Mouse (Mus musculus) limb, embryonic 10.5 days (tissue): ENCODE data around the gene Sgk1. TPM values are rescaled to one million over a fixed set of nuclear protein-coding genes. Genes with fewer than 3 reads are reported as not detected.

Source experiments
- DNase-seq: peaks from one replicate; pipeline ENCODE4 v3.0.0-alpha.2; 2017; ENCODE audit warnings: low spot score
- H3K27ac ChIP-seq: fragments of 300-500 bp; sonication (generic); 2 replicates; pipeline ENCODE4 v1.5.1; 2016; ENCODE audit warnings: mild to moderate bottlenecking
- H3K27me3 ChIP-seq: fragments of 300-500 bp; sonication (generic); 2 replicates; pipeline ENCODE4 v1.6.1; 2016; ENCODE audit warnings: low read depth, mild to moderate bottlenecking; ENCODE audit not compliant: poor library complexity, severe bottlenecking
- H3K36me3 ChIP-seq: fragments of 300-500 bp; sonication (generic); 2 replicates; pipeline ENCODE4 v1.6.1; 2016; ENCODE audit warnings: mild to moderate bottlenecking, moderate library complexity
- H3K4me1 ChIP-seq: fragments of 300-500 bp; sonication (generic); 2 replicates; pipeline ENCODE4 v1.6.1; 2016
- H3K4me3 ChIP-seq: fragments of 300-500 bp; sonication (generic); 2 replicates; pipeline ENCODE4 v1.5.1; 2016; ENCODE audit warnings: mild to moderate bottlenecking, moderate library complexity
- H3K9me3 ChIP-seq: fragments of 300-500 bp; sonication (generic); replicated peaks from 2 replicates; pipeline ENCODE4 v1.6.1; 2016; ENCODE audit warnings: mild to moderate bottlenecking
- WGBS: fragments of 180-500 bp; shearing (Covaris S2); methylation state at CpG from one replicate; pipeline ENCODE4 v1.1.7; 2016; 5-methylcytosine and 5-hydroxymethylcytosine counted together
- polyA plus RNA-seq: library from polyadenylated mRNA; unstranded; fragments of >200 nt; fragmentation: Nextera tagmentation; extraction: Ambion mirVana; gene quantifications from 2 replicates; pipeline ENCODE4 v1.2.1, GENCODE M21; 2016

Sgk1 gene
- polyA plus RNA-seq, 1 experiment from 2014 or later = 13.0 TPM

GRCm38 (mm10) chr10:21930781-21931380, 48.9 kb downstream of the Sgk1 start:
- Histone ChIP-seq H3K36me3 (no peaks in the 10 kb centered on the region), H3K27ac (no peak overlapping the region), H3K4me1 (no peaks in the 10 kb centered on the region; the same call in 1 of the 2 replicates), H3K4me3 (no peak overlapping the region), H3K9me3 (no peaks in the 10 kb centered on the region), H3K27me3 (no peaks in the 10 kb centered on the region)
- WGBS = 90% methylated on average over 10 of the region's 10 CpGs
- no peak for DNase-seq

GRCm38 (mm10) chr10:21932791-21933190, 50.8 kb downstream of the Sgk1 start:
- Histone ChIP-seq H3K9me3 (no peaks in the 10 kb centered on the region), H3K36me3 (no peaks in the 10 kb centered on the region), H3K4me3 (no peak overlapping the region), H3K4me1 (peaks cover 15% of the 10 kb centered on the region), H3K27me3 (no peaks in the 10 kb centered on the region), H3K27ac (no peak overlapping the region)
- DNase-seq = no peak
- 87% methylated on average over 3 of the region's 3 CpGs for WGBS

GRCm38 (mm10) chr10:21934826-21935225, 52.8 kb downstream of the Sgk1 start:
- no peak for DNase-seq
- no peaks in the 10 kb centered on the region for H3K36me3 ChIP-seq
- no peaks in the 10 kb centered on the region for H3K9me3 ChIP-seq
- no peak overlapping the region for H3K27ac ChIP-seq
- WGBS = 88% methylated on average over 2 of the region's 2 CpGs
- no peak overlapping the region for H3K4me3 ChIP-seq
- H3K4me1 ChIP-seq = peaks cover 15% of the 10 kb centered on the region
- no peaks in the 10 kb centered on the region for H3K27me3 ChIP-seq

GRCm38 (mm10) chr10:21936513-21937221, 54.7 kb downstream of the Sgk1 start:
- H3K4me1 ChIP-seq = peaks cover 15% of the 10 kb centered on the region
- DNase-seq = no peak
- no peaks in the 10 kb centered on the region for H3K9me3 ChIP-seq
- no peaks in the 10 kb centered on the region for H3K36me3 ChIP-seq
- no peaks in the 10 kb centered on the region for H3K27me3 ChIP-seq
- peak overlapping the region; percentile 66; the same call in 1 of the 2 replicates for H3K27ac ChIP-seq
- 30% methylated on average over 12 of the region's 12 CpGs for WGBS
- H3K4me3 ChIP-seq = peak overlapping the region; percentile 32

GRCm38 (mm10) chr10:21937222-21937605, 55.2 kb downstream of the Sgk1 start:
- no peaks in the 10 kb centered on the region for H3K36me3 ChIP-seq
- H3K9me3 ChIP-seq = no peaks in the 10 kb centered on the region
- WGBS = 6% methylated on average over 9 of the region's 9 CpGs
- H3K4me1 ChIP-seq = peaks cover 15% of the 10 kb centered on the region
- H3K27ac ChIP-seq = peak overlapping the region; percentile 66; the same call in 1 of the 2 replicates
- DNase-seq = peak; percentile 62
- H3K27me3 ChIP-seq = no peaks in the 10 kb centered on the region
- H3K4me3 ChIP-seq = peak overlapping the region; percentile 32

GRCm38 (mm10) chr10:21938166-21938565, 56.2 kb downstream of the Sgk1 start:
- Histone ChIP-seq H3K27ac (no peak overlapping the region), H3K9me3 (no peaks in the 10 kb centered on the region), H3K36me3 (no peaks in the 10 kb centered on the region), H3K27me3 (no peaks in the 10 kb centered on the region), H3K4me1 (peaks cover 15% of the 10 kb centered on the region), H3K4me3 (no peak overlapping the region)
- no peak for DNase-seq
- WGBS = 82% methylated on average over 4 of the region's 4 CpGs

- no peak overlapping the region for H3K27ac ChIP-seq
- no peak for DNase-seq
- WGBS = 89% methylated on average over 3 of the region's 3 CpGs
- H3K9me3 ChIP-seq = no peaks in the 10 kb centered on the region
- peaks cover 14% of the 10 kb centered on the region for H3K4me1 ChIP-seq
- H3K36me3 ChIP-seq = no peaks in the 10 kb centered on the region
- no peak overlapping the region for H3K4me3 ChIP-seq
- H3K27me3 ChIP-seq = no peaks in the 10 kb centered on the region
Measured at GRCm38 (mm10) chr10:21941235-21941634, 59.3 kb downstream of the Sgk1 start.

GRCm38 (mm10) chr10:21943145-21943700, 61.2 kb downstream of the Sgk1 start:
- no peak for DNase-seq
- 93% methylated on average over 6 of the region's 6 CpGs for WGBS
- Histone ChIP-seq H3K36me3 (no peaks in the 10 kb centered on the region), H3K4me3 (no peak overlapping the region), H3K4me1 (no peaks in the 10 kb centered on the region), H3K9me3 (no peaks in the 10 kb centered on the region), H3K27ac (no peak overlapping the region), H3K27me3 (no peaks in the 10 kb centered on the region)

GRCm38 (mm10) chr10:21945195-21945594, 63.2 kb downstream of the Sgk1 start:
- Histone ChIP-seq H3K27me3 (no peaks in the 10 kb centered on the region), H3K27ac (no peak overlapping the region), H3K4me1 (peaks cover 8% of the 10 kb centered on the region), H3K4me3 (no peak overlapping the region), H3K9me3 (no peaks in the 10 kb centered on the region), H3K36me3 (no peaks in the 10 kb centered on the region)
- DNase-seq = no peak
- 79% methylated on average over 1 of the region's 1 CpGs for WGBS

- Histone ChIP-seq H3K4me1 (peaks cover 8% of the 10 kb centered on the region), H3K36me3 (no peaks in the 10 kb centered on the region)
Measured at GRCm38 (mm10) chr10:21946751-21947351, 64.9 kb downstream of the Sgk1 start.

GRCm38 (mm10) chr10:21952520-21952919, 70.5 kb downstream of the Sgk1 start:
- no peaks in the 10 kb centered on the region for H3K36me3 ChIP-seq
- H3K4me1 ChIP-seq = peaks cover 14% of the 10 kb centered on the region
- H3K27me3 ChIP-seq = no peaks in the 10 kb centered on the region
- no peak overlapping the region for H3K4me3 ChIP-seq
- no peak for DNase-seq
- no peak overlapping the region for H3K27ac ChIP-seq
- 96% methylated on average over 4 of the region's 4 CpGs for WGBS
- H3K9me3 ChIP-seq = no peaks in the 10 kb centered on the region

More at GRCm38 (mm10) chr10:21946751-21947351, 64.9 kb downstream of the Sgk1 start:
- H3K27me3 ChIP-seq = no peaks in the 10 kb centered on the region
- no peak overlapping the region for H3K27ac ChIP-seq
- no peak overlapping the region for H3K4me3 ChIP-seq
- DNase-seq = no peak
- no peaks in the 10 kb centered on the region for H3K9me3 ChIP-seq
- 73% methylated on average over 9 of the region's 9 CpGs for WGBS

GRCm38 (mm10) chr10:21961111-21961510, 79.1 kb downstream of the Sgk1 start:
- Histone ChIP-seq H3K27ac (no peak overlapping the region), H3K4me3 (no peak overlapping the region), H3K4me1 (no peaks in the 10 kb centered on the region), H3K27me3 (no peaks in the 10 kb centered on the region), H3K36me3 (no peaks in the 10 kb centered on the region), H3K9me3 (no peaks in the 10 kb centered on the region)
- no peak for DNase-seq
- 90% methylated on average over 2 of the region's 2 CpGs for WGBS

- Histone ChIP-seq H3K4me3 (no peak overlapping the region), H3K27me3 (no peaks in the 10 kb centered on the region), H3K36me3 (no peaks in the 10 kb centered on the region), H3K4me1 (no peaks in the 10 kb centered on the region), H3K27ac (no peak overlapping the region), H3K9me3 (no peaks in the 10 kb centered on the region)
- 65% methylated on average over 7 of the region's 7 CpGs for WGBS
- no peak for DNase-seq
Measured at GRCm38 (mm10) chr10:21963005-21963404, 81.0 kb downstream of the Sgk1 start.
